Mouse (Mus musculus) hindbrain, postnatal 0 days (tissue): Measurements from ENCODE around the gene Socs7. TPM values are rescaled to one million over a fixed set of nuclear protein-coding genes. Genes with fewer than 3 reads are reported as not detected.

Experiments
- ATAC-seq: fragments of 200-750 bp; cut with Nextera tagmentation; 2 replicates; pipeline ENCODE4 v1.8.0; 2017; ENCODE audit warnings: mild to moderate bottlenecking, moderate TSS enrichment, moderate library complexity
- DNase-seq: peaks from one replicate; pipeline ENCODE4 v3.0.0-alpha.2; 2015; ENCODE audit warnings: low spot score
- H3K27ac ChIP-seq: fragments of 300-500 bp; sonication (generic); 2 replicates; pipeline ENCODE4 v1.5.1; 2014; ENCODE audit warnings: mild to moderate bottlenecking
- H3K27me3 ChIP-seq: fragments of 300-500 bp; sonication (generic); 2 replicates; pipeline ENCODE4 v1.6.1; 2014; ENCODE audit warnings: low read length, mixed read lengths; ENCODE audit not compliant: insufficient read depth
- H3K36me3 ChIP-seq: fragments of 300-500 bp; sonication (generic); 2 replicates; pipeline ENCODE4 v1.6.1; 2014; ENCODE audit warnings: low read length, mixed read lengths; ENCODE audit not compliant: insufficient read depth
- H3K4me1 ChIP-seq: fragments of 300-500 bp; sonication (generic); 2 replicates; pipeline ENCODE4 v1.6.1; 2014; ENCODE audit warnings: antibody characterized with exemption, low read length, mixed read lengths; ENCODE audit not compliant: insufficient read depth
- H3K4me2 ChIP-seq: fragments of 300-500 bp; sonication (generic); 2 replicates; pipeline ENCODE4 v1.6.1; 2014; ENCODE audit warnings: low read depth, mild to moderate bottlenecking, low read length, moderate library complexity, mixed read lengths
- H3K4me3 ChIP-seq: fragments of 300-500 bp; sonication (generic); 2 replicates; pipeline ENCODE4 v1.5.1; 2014; ENCODE audit warnings: low read length
- H3K9ac ChIP-seq: fragments of 300-500 bp; sonication (generic); replicated peaks from 2 replicates; pipeline ENCODE4 v1.6.1; 2014; ENCODE audit warnings: mild to moderate bottlenecking, low read length, moderate library complexity, mixed read lengths
- H3K9me3 ChIP-seq: fragments of 300-500 bp; sonication (generic); 2 replicates; pipeline ENCODE4 v1.6.1; 2016; ENCODE audit warnings: low read length, mixed read lengths
- CTCF ChIP-seq: IDR thresholded peaks from 2 replicates; pipeline ENCODE4 v1.5.1; 2016; ENCODE audit warnings: antibody characterized with exemption, control low read depth, low read depth
- WGBS: fragments of 180-500 bp; shearing (Covaris S2); extraction: QIAGEN DNeasy Blood & Tissue Kit; methylation state at CpG from one replicate; pipeline ENCODE4 v1.1.7; 2014; 5-methylcytosine and 5-hydroxymethylcytosine counted together
- polyA plus RNA-seq: library from polyadenylated mRNA; unstranded; fragments of >200 nt; fragmentation: Nextera tagmentation; extraction: Ambion mirVana; gene quantifications from 2 replicates; pipeline ENCODE4 v1.2.1, GENCODE M21; 2015
- total RNA-seq: library from RNA; depleted of rRNA; stranded (reverse); fragments of >200 nt; gene quantifications from 2 replicates; pipeline ENCODE4 v1.2.3, GENCODE M21; 2014

Gene Socs7
- total and polyA plus RNA-seq, 2 experiments from 2014 or later: 5.9 to 59.0 TPM

- no peak for TF ChIP-seq CTCF
- Histone ChIP-seq H3K36me3 (no peaks in the 10 kb centered on the region), H3K27ac (no peak overlapping the region), H3K9me3 (no peaks in the 10 kb centered on the region), H3K4me1 (no peaks in the 10 kb centered on the region; the same call in 1 of the 2 replicates), H3K9ac (no peak overlapping the region), H3K4me3 (no peak overlapping the region), H3K4me2 (no peak overlapping the region), H3K27me3 (no peaks in the 10 kb centered on the region)
- DNase-seq: no peak
- no peak for ATAC-seq
- WGBS: 59% methylated on average over 6 of the region's 6 CpGs
Observed at GRCm38 (mm10) chr11:97336238-97336637, 26.1 kb upstream of the Socs7 start.

- no peaks in the 10 kb centered on the region for H3K36me3 ChIP-seq
- no peak overlapping the region for H3K9ac ChIP-seq
- 72% methylated on average over 14 of the region's 14 CpGs for WGBS
- no peak for ATAC-seq
- no peak overlapping the region for H3K4me3 ChIP-seq
- H3K27ac ChIP-seq: no peak overlapping the region
- no peaks in the 10 kb centered on the region; the same call in 1 of the 2 replicates for H3K4me1 ChIP-seq
- no peak overlapping the region for H3K4me2 ChIP-seq
- H3K9me3 ChIP-seq: no peaks in the 10 kb centered on the region
- no peaks in the 10 kb centered on the region for H3K27me3 ChIP-seq
- no peak for TF ChIP-seq CTCF
- DNase-seq: no peak
Observed at GRCm38 (mm10) chr11:97336751-97337345, 25.5 kb upstream of the Socs7 start.

- Histone ChIP-seq H3K4me2 (no peak overlapping the region), H3K36me3 (no peaks in the 10 kb centered on the region), H3K27ac (no peak overlapping the region), H3K9ac (no peak overlapping the region), H3K4me3 (no peak overlapping the region), H3K4me1 (no peaks in the 10 kb centered on the region; the same call in 1 of the 2 replicates), H3K27me3 (no peaks in the 10 kb centered on the region), H3K9me3 (no peaks in the 10 kb centered on the region)
- no peak for ATAC-seq
- no peak for TF ChIP-seq CTCF
- 86% methylated on average over 12 of the region's 12 CpGs for WGBS
- DNase-seq: no peak
Observed at GRCm38 (mm10) chr11:97337363-97337762, 25.0 kb upstream of the Socs7 start.

GRCm38 (mm10) chr11:97338302-97338976 lies 23.9 kb upstream of the Socs7 start:
- no peaks in the 10 kb centered on the region for H3K36me3 ChIP-seq
- no peak for TF ChIP-seq CTCF
- 34% methylated on average over 21 of the region's 21 CpGs for WGBS
- no peak overlapping the region for H3K9ac ChIP-seq
- no peaks in the 10 kb centered on the region; the same call in 1 of the 2 replicates for H3K4me1 ChIP-seq
- ATAC-seq: peak; percentile 15; the same call in 1 of the 2 replicates
- 0 out of 2 replicates have a peak overlapping the region, but pooled peaks have one; percentile 4 for H3K4me3 ChIP-seq
- peak; percentile 19 for DNase-seq
- H3K4me2 ChIP-seq: peak overlapping the region; percentile 44
- H3K9me3 ChIP-seq: no peaks in the 10 kb centered on the region
- no peaks in the 10 kb centered on the region for H3K27me3 ChIP-seq
- peak overlapping the region; percentile 67 for H3K27ac ChIP-seq

GRCm38 (mm10) chr11:97338977-97339315 lies 23.4 kb upstream of the Socs7 start:
- ATAC-seq (peak; percentile 62; the same call in 1 of the 2 replicates), DNase-seq (peak; percentile 85)
- no peaks in the 10 kb centered on the region for H3K9me3 ChIP-seq
- no peaks in the 10 kb centered on the region; the same call in 1 of the 2 replicates for H3K4me1 ChIP-seq
- peak overlapping the region; percentile 44 for H3K4me2 ChIP-seq
- WGBS: 24% methylated on average over 17 of the region's 17 CpGs
- no peaks in the 10 kb centered on the region for H3K36me3 ChIP-seq
- peak overlapping the region; percentile 67; the same call in 1 of the 2 replicates for H3K27ac ChIP-seq
- H3K4me3 ChIP-seq: 0 out of 2 replicates have a peak overlapping the region, but pooled peaks have one; percentile 4
- no peak overlapping the region for H3K9ac ChIP-seq
- no peak for TF ChIP-seq CTCF
- H3K27me3 ChIP-seq: no peaks in the 10 kb centered on the region

GRCm38 (mm10) chr11:97343175-97343574 lies 19.2 kb upstream of the Socs7 start:
- no peaks in the 10 kb centered on the region for H3K9me3 ChIP-seq
- ATAC-seq: no peak
- H3K9ac ChIP-seq: no peak overlapping the region
- TF ChIP-seq CTCF: no peak
- H3K36me3 ChIP-seq: no peaks in the 10 kb centered on the region
- no peak overlapping the region for H3K4me3 ChIP-seq
- no peak overlapping the region for H3K4me2 ChIP-seq
- H3K27ac ChIP-seq: no peak overlapping the region
- H3K27me3 ChIP-seq: no peaks in the 10 kb centered on the region
- 48% methylated on average over 8 of the region's 8 CpGs for WGBS
- no peak for DNase-seq
- no peaks in the 10 kb centered on the region; the same call in 1 of the 2 replicates for H3K4me1 ChIP-seq

GRCm38 (mm10) chr11:97343619-97344018 lies 18.7 kb upstream of the Socs7 start:
- WGBS: 29% methylated on average over 17 of the region's 17 CpGs
- peak; percentile 21; the same call in 1 of the 2 replicates for TF ChIP-seq CTCF
- DNase-seq: no peak
- Histone ChIP-seq H3K4me3 (no peak overlapping the region), H3K9me3 (no peaks in the 10 kb centered on the region), H3K4me2 (no peak overlapping the region), H3K4me1 (no peaks in the 10 kb centered on the region), H3K36me3 (no peaks in the 10 kb centered on the region), H3K27ac (no peak overlapping the region), H3K9ac (no peak overlapping the region), H3K27me3 (no peaks in the 10 kb centered on the region)
- ATAC-seq: no peak
